Mouse (Mus musculus): ENCODE measurements around the gene Mef2d. TPM values are rescaled to one million over a fixed set of nuclear protein-coding genes. Genes with fewer than 3 reads are reported as not detected.
A peak's percentile ranks its signal among the peaks of the same experiment; 100 is the strongest.

Gene Mef2d
- 21.6 and 22.5 TPM in 2 replicates for polyA plus RNA-seq (2015; fragmentation: Nextera tagmentation; extraction: Ambion mirVana)

DNA sequence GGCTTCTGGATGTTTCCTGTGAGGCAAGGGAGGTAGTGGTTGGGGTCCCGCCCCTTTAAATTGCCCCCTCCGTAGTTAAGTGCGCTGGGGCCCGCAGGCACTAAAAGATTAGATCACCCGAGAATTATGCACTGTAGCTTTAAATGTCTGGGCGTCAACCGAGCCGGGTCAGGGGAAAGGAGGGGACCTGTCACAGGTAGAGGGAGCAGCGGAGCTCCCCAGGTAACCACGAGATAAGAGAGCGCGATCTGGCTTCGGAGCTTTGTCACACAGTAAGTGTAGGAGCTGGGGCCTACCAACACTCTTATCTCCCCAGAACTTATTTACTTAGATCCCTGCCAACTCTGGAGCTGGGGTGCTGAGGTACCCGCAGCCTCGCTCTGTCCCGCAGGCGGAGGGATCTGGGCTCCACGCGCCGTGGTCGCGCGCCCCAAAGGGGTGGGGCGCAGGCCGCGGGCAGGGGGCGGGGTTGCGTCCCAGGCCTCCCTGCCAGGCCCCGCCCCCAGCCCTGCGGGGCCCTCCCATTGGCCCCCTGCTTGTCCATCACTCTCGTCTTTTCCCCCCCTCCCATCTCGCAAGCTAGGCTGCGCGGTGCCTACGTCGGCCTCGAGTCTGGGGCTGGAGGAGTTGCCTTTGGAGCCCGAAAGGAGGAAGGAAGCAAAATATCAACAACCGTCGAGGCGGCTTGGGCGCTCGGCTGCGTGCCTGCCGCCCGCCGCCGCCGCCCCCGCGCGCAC lies at the start of gene Mef2d:
TSS of gene Mef2d (plus strand) at position 586 of the 737 bp plus-strand sequence.
- H3K27ac ChIP-seq (ENCODE audit: low read length), result peak within 1 kb of the TSS; percentile 96
- peak within 1 kb of the TSS; percentile 89 for H3K9ac ChIP-seq (ENCODE audit: low read depth, low read length)
- H3K4me1 ChIP-seq (ENCODE audit: control insufficient read depth, insufficient read depth, low read length), result peaks cover 53% of the 10 kb centered on the region
- H3K27me3 ChIP-seq (ENCODE audit: control insufficient read depth, insufficient read depth, low read depth, low read length), result peaks cover 7% of the 10 kb centered on the region
- no peaks in the 10 kb centered on the region for H3K9me3 ChIP-seq (replicated peaks; ENCODE audit: control insufficient read depth, low read length, poor library complexity, severe bottlenecking)
- peak within 1 kb of the TSS; percentile 75 for H3K4me3 ChIP-seq (ENCODE audit: low read depth, low read length)
- peak within 1 kb of the TSS; percentile 88 for H3K4me2 ChIP-seq (ENCODE audit: low read length)
- WGBS, result under 1% methylated on average over 47 of the region's 52 CpGs
- no peaks in the 10 kb centered on the region for H3K36me3 ChIP-seq (ENCODE audit: control insufficient read depth, insufficient read depth, low read length)
- peak; percentile 87 for ATAC-seq

DNA sequence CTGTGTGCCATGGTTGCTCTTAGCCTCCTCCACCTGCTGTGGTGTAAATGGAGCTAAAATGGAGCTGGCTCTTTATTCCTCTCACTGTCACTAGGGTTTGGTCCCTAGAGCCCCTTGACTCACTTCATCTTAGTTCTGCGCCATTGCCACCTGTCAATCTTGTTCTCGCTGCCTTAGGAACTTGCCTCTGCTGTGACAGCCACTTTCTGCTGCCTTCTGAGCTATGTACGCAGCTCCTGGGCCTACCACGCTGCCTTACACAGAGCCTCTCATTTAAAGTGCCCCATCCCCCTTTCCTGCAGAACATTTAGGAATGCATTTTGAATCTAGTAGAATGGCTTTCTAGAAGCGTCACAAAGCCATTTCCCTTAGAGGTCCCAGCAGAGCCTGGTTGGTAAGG lies 48.0 kb upstream of the Mef2d start:
- no peak for ATAC-seq
- no peak overlapping the region for H3K27ac ChIP-seq (ENCODE audit: low read length)

GRCm38 (mm10) chr3:88097666-88098065 lies 44.5 kb upstream of the Mef2d start:
- Histone ChIP-seq H3K4me1 (ENCODE audit: control insufficient read depth, insufficient read depth, low read length) (no peaks in the 10 kb centered on the region), H3K27me3 (ENCODE audit: control insufficient read depth, insufficient read depth, low read depth, low read length) (no peaks in the 10 kb centered on the region)
- WGBS, result 89% methylated on average over 6 of the region's 6 CpGs

More for the DNA sequence above, 48.0 kb upstream of the Mef2d start:
- Histone ChIP-seq H3K9me3 (replicated peaks; ENCODE audit: control insufficient read depth, low read length, poor library complexity, severe bottlenecking) (no peaks in the 10 kb centered on the region), H3K36me3 (ENCODE audit: control insufficient read depth, insufficient read depth, low read length) (no peaks in the 10 kb centered on the region), H3K4me1 (ENCODE audit: control insufficient read depth, insufficient read depth, low read length) (no peaks in the 10 kb centered on the region), H3K27me3 (ENCODE audit: control insufficient read depth, insufficient read depth, low read depth, low read length) (no peaks in the 10 kb centered on the region), H3K4me2 (ENCODE audit: low read length) (no peak overlapping the region), H3K4me3 (ENCODE audit: low read depth, low read length) (no peak overlapping the region), H3K9ac (ENCODE audit: low read depth, low read length) (peak overlapping the region; percentile 1; the same call in 1 of the 2 replicates)
- WGBS, result 76% methylated on average over 5 of the region's 5 CpGs

GRCm38 (mm10) chr3:88100251-88100650 lies 41.9 kb upstream of the Mef2d start:
- Histone ChIP-seq H3K36me3 (ENCODE audit: control insufficient read depth, insufficient read depth, low read length) (no peaks in the 10 kb centered on the region), H3K27ac (ENCODE audit: low read length) (no peak overlapping the region)
- 61% methylated on average over 3 of the region's 3 CpGs for WGBS

More at GRCm38 (mm10) chr3:88097666-88098065, 44.5 kb upstream of the Mef2d start:
- no peak overlapping the region for H3K27ac ChIP-seq (ENCODE audit: low read length)
- H3K4me3 ChIP-seq (ENCODE audit: low read depth, low read length), result no peak overlapping the region
- no peak overlapping the region for H3K9ac ChIP-seq (ENCODE audit: low read depth, low read length)
- H3K9me3 ChIP-seq (replicated peaks; ENCODE audit: control insufficient read depth, low read length, poor library complexity, severe bottlenecking), result no peaks in the 10 kb centered on the region
- no peak overlapping the region for H3K4me2 ChIP-seq (ENCODE audit: low read length)
- ATAC-seq, result no peak
- H3K36me3 ChIP-seq (ENCODE audit: control insufficient read depth, insufficient read depth, low read length), result no peaks in the 10 kb centered on the region

GRCm38 (mm10) chr3:88101736-88102135 lies 40.4 kb upstream of the Mef2d start:
- no peaks in the 10 kb centered on the region for H3K4me1 ChIP-seq (ENCODE audit: control insufficient read depth, insufficient read depth, low read length)
- WGBS, result 95% methylated on average over 7 of the region's 7 CpGs
- no peak overlapping the region for H3K9ac ChIP-seq (ENCODE audit: low read depth, low read length)
- no peak for ATAC-seq
- H3K4me2 ChIP-seq (ENCODE audit: low read length), result no peak overlapping the region
- no peaks in the 10 kb centered on the region for H3K36me3 ChIP-seq (ENCODE audit: control insufficient read depth, insufficient read depth, low read length)
- H3K4me3 ChIP-seq (ENCODE audit: low read depth, low read length), result no peak overlapping the region
- no peaks in the 10 kb centered on the region for H3K27me3 ChIP-seq (ENCODE audit: control insufficient read depth, insufficient read depth, low read depth, low read length)
- H3K9me3 ChIP-seq (replicated peaks; ENCODE audit: control insufficient read depth, low read length, poor library complexity, severe bottlenecking), result no peaks in the 10 kb centered on the region
- H3K27ac ChIP-seq (ENCODE audit: low read length), result no peak overlapping the region

More at GRCm38 (mm10) chr3:88100251-88100650, 41.9 kb upstream of the Mef2d start:
- ATAC-seq, result no peak
- no peaks in the 10 kb centered on the region for H3K27me3 ChIP-seq (ENCODE audit: control insufficient read depth, insufficient read depth, low read depth, low read length)
- H3K4me2 ChIP-seq (ENCODE audit: low read length), result no peak overlapping the region
- no peaks in the 10 kb centered on the region for H3K4me1 ChIP-seq (ENCODE audit: control insufficient read depth, insufficient read depth, low read length)
- no peak overlapping the region for H3K9ac ChIP-seq (ENCODE audit: low read depth, low read length)
- no peaks in the 10 kb centered on the region for H3K9me3 ChIP-seq (replicated peaks; ENCODE audit: control insufficient read depth, low read length, poor library complexity, severe bottlenecking)
- no peak overlapping the region for H3K4me3 ChIP-seq (ENCODE audit: low read depth, low read length)

DNA sequence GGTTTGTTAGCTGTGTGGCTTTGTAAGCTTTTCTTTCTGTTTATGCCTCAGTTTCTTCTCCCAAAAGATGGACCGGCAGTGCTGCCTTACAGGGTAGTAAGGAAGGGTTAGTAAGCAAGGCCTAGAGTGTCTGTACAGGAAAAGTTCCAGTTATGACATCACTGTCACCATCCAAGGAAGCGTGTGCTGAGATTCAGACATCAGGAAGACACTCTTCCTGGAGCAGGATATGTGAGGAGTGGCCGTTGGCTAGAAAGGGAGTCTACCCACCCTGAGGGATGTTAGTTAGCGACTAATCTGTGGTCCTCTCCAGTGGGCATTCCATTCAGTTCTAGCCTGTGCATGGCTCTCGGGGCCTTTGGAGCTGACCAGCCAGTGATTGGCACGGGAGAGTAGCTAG lies 40.0 kb upstream of the Mef2d start:
- H3K4me1 ChIP-seq (ENCODE audit: control insufficient read depth, insufficient read depth, low read length), result no peaks in the 10 kb centered on the region
- no peak overlapping the region for H3K9ac ChIP-seq (ENCODE audit: low read depth, low read length)
- ATAC-seq, result no peak
- H3K27me3 ChIP-seq (ENCODE audit: control insufficient read depth, insufficient read depth, low read depth, low read length), result no peaks in the 10 kb centered on the region
- no peak overlapping the region for H3K4me2 ChIP-seq (ENCODE audit: low read length)
- no peaks in the 10 kb centered on the region for H3K9me3 ChIP-seq (replicated peaks; ENCODE audit: control insufficient read depth, low read length, poor library complexity, severe bottlenecking)
- no peak overlapping the region for H3K4me3 ChIP-seq (ENCODE audit: low read depth, low read length)
- 91% methylated on average over 6 of the region's 6 CpGs for WGBS
- H3K27ac ChIP-seq (ENCODE audit: low read length), result no peak overlapping the region
- H3K36me3 ChIP-seq (ENCODE audit: control insufficient read depth, insufficient read depth, low read length), result no peaks in the 10 kb centered on the region

DNA sequence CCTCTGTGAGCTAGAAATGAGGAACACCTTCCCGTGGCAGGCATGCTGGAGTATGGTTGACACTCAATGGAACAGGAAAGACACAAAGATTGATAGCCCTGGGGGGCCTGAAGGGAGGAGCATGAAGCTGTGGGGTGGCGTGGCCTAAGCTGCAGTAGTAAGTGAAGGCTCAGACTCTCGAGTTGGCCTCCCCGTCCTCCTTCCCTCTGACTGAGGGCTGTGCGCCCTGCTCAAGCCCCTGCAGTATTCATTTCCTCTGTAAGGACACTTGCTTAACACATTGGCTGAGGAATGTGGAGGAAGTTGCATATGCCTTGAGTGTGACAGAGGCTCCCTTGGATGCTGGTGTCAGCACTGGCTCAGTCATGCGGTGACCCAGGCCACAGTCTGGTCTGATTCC lies 39.6 kb upstream of the Mef2d start:
- H3K9ac ChIP-seq (ENCODE audit: low read depth, low read length), result no peak overlapping the region
- no peak for ATAC-seq
- H3K36me3 ChIP-seq (ENCODE audit: control insufficient read depth, insufficient read depth, low read length), result no peaks in the 10 kb centered on the region
- no peaks in the 10 kb centered on the region for H3K9me3 ChIP-seq (replicated peaks; ENCODE audit: control insufficient read depth, low read length, poor library complexity, severe bottlenecking)
- no peak overlapping the region for H3K4me3 ChIP-seq (ENCODE audit: low read depth, low read length)
- H3K4me1 ChIP-seq (ENCODE audit: control insufficient read depth, insufficient read depth, low read length), result no peaks in the 10 kb centered on the region
- H3K27ac ChIP-seq (ENCODE audit: low read length), result no peak overlapping the region
- no peak overlapping the region for H3K4me2 ChIP-seq (ENCODE audit: low read length)
- WGBS, result 86% methylated on average over 6 of the region's 6 CpGs
- H3K27me3 ChIP-seq (ENCODE audit: control insufficient read depth, insufficient read depth, low read depth, low read length), result no peaks in the 10 kb centered on the region

GRCm38 (mm10) chr3:88106126-88106525 lies 36.0 kb upstream of the Mef2d start:
- WGBS, result 82% methylated on average over 4 of the region's 4 CpGs
- no peak overlapping the region for H3K9ac ChIP-seq (ENCODE audit: low read depth, low read length)

GRCm38 (mm10) chr3:88109126-88109525 lies 33.0 kb upstream of the Mef2d start:
- no peaks in the 10 kb centered on the region for H3K4me1 ChIP-seq (ENCODE audit: control insufficient read depth, insufficient read depth, low read length)
- H3K36me3 ChIP-seq (ENCODE audit: control insufficient read depth, insufficient read depth, low read length), result no peaks in the 10 kb centered on the region
- no peak overlapping the region for H3K4me2 ChIP-seq (ENCODE audit: low read length)
- H3K9ac ChIP-seq (ENCODE audit: low read depth, low read length), result no peak overlapping the region
- H3K4me3 ChIP-seq (ENCODE audit: low read depth, low read length), result no peak overlapping the region
- H3K9me3 ChIP-seq (replicated peaks; ENCODE audit: control insufficient read depth, low read length, poor library complexity, severe bottlenecking), result no peaks in the 10 kb centered on the region
- ATAC-seq, result no peak
- H3K27ac ChIP-seq (ENCODE audit: low read length), result no peak overlapping the region
- H3K27me3 ChIP-seq (ENCODE audit: control insufficient read depth, insufficient read depth, low read depth, low read length), result no peaks in the 10 kb centered on the region
- 94% methylated on average over 6 of the region's 6 CpGs for WGBS

More at GRCm38 (mm10) chr3:88106126-88106525, 36.0 kb upstream of the Mef2d start:
- H3K36me3 ChIP-seq (ENCODE audit: control insufficient read depth, insufficient read depth, low read length), result no peaks in the 10 kb centered on the region
- no peak overlapping the region for H3K27ac ChIP-seq (ENCODE audit: low read length)
- no peaks in the 10 kb centered on the region for H3K4me1 ChIP-seq (ENCODE audit: control insufficient read depth, insufficient read depth, low read length)
- ATAC-seq, result no peak
- H3K4me2 ChIP-seq (ENCODE audit: low read length), result no peak overlapping the region
- H3K9me3 ChIP-seq (replicated peaks; ENCODE audit: control insufficient read depth, low read length, poor library complexity, severe bottlenecking), result no peaks in the 10 kb centered on the region
- no peak overlapping the region for H3K4me3 ChIP-seq (ENCODE audit: low read depth, low read length)
- no peaks in the 10 kb centered on the region for H3K27me3 ChIP-seq (ENCODE audit: control insufficient read depth, insufficient read depth, low read depth, low read length)
